Mouse (Mus musculus) heart, postnatal 0 days (tissue): ENCODE results near the gene Col25a1. TPM values are rescaled to one million over a fixed set of nuclear protein-coding genes. Genes with fewer than 3 reads are reported as not detected.

Experiments used
- ATAC-seq: fragments of 200-750 bp; cut with Nextera tagmentation; 2 replicates; pipeline ENCODE4 v1.8.0; 2017; ENCODE audit warnings: low read depth, moderate number of reproducible peaks, moderate library complexity; ENCODE audit not compliant: insufficient read depth
- DNase-seq: peaks from one replicate; pipeline ENCODE4 v3.0.0-alpha.2; 2016; ENCODE audit warnings: low spot score
- H3K27ac ChIP-seq: fragments of 300-500 bp; sonication (generic); 2 replicates; pipeline ENCODE4 v1.5.1; 2014; ENCODE audit warnings: low read depth, mild to moderate bottlenecking
- H3K27me3 ChIP-seq: fragments of 300-500 bp; sonication (generic); 2 replicates; pipeline ENCODE4 v1.6.1; 2014; ENCODE audit warnings: low read length, mixed read lengths; ENCODE audit not compliant: control insufficient read depth, insufficient read depth
- H3K36me3 ChIP-seq: fragments of 300-500 bp; sonication (generic); replicated peaks from 2 replicates; pipeline ENCODE4 v1.6.1; 2014; ENCODE audit warnings: low read length, mixed read lengths; ENCODE audit not compliant: control insufficient read depth, insufficient read depth
- H3K4me1 ChIP-seq: fragments of 300-500 bp; sonication (generic); 2 replicates; pipeline ENCODE4 v1.6.1; 2014; ENCODE audit warnings: antibody characterized with exemption; ENCODE audit not compliant: control insufficient read depth, insufficient read depth
- H3K4me2 ChIP-seq: fragments of 300-500 bp; sonication (generic); 2 replicates; pipeline ENCODE4 v1.6.1; 2014; ENCODE audit warnings: low read depth, mild to moderate bottlenecking, low read length, moderate library complexity
- H3K4me3 ChIP-seq: fragments of 300-500 bp; sonication (generic); 2 replicates; pipeline ENCODE4 v1.5.1; 2014; ENCODE audit warnings: low read depth, low read length
- H3K9ac ChIP-seq: fragments of 300-500 bp; sonication (generic); replicated peaks from 2 replicates; pipeline ENCODE4 v1.6.1; 2014; ENCODE audit warnings: low read depth, low read length, mixed read lengths
- H3K9me3 ChIP-seq: fragments of 300-500 bp; sonication (generic); replicated peaks from 2 replicates; pipeline ENCODE4 v1.6.1; 2016; ENCODE audit warnings: low read length; ENCODE audit not compliant: control insufficient read depth
- CTCF ChIP-seq: IDR thresholded peaks from 2 replicates; pipeline ENCODE4 v1.5.1; 2016; ENCODE audit warnings: antibody characterized with exemption, control low read depth, low read depth
- EP300 ChIP-seq: IDR thresholded peaks from 2 replicates; pipeline ENCODE4 v1.6.1; 2016; ENCODE audit warnings: antibody characterized with exemption, low read depth
- WGBS: fragments of 180-500 bp; shearing (Covaris S2); extraction: QIAGEN DNeasy Blood & Tissue Kit; methylation state at CpG from one replicate; pipeline ENCODE4 v1.1.7; 2014; 5-methylcytosine and 5-hydroxymethylcytosine counted together
- polyA plus RNA-seq: library from polyadenylated mRNA; unstranded; fragments of >200 nt; fragmentation: Nextera tagmentation; extraction: Ambion mirVana; gene quantifications from 2 replicates; pipeline ENCODE4 v1.2.1, GENCODE M21; 2015
- total RNA-seq: library from RNA; depleted of rRNA; stranded (reverse); fragments of >200 nt; gene quantifications from 2 replicates; pipeline ENCODE4 v1.2.3, GENCODE M21; 2014; ENCODE audit warnings: low replicate concordance

Gene Col25a1
- total and polyA plus RNA-seq, 2 experiments from 2014 or later = 0.67 to 0.92 TPM

DNA sequence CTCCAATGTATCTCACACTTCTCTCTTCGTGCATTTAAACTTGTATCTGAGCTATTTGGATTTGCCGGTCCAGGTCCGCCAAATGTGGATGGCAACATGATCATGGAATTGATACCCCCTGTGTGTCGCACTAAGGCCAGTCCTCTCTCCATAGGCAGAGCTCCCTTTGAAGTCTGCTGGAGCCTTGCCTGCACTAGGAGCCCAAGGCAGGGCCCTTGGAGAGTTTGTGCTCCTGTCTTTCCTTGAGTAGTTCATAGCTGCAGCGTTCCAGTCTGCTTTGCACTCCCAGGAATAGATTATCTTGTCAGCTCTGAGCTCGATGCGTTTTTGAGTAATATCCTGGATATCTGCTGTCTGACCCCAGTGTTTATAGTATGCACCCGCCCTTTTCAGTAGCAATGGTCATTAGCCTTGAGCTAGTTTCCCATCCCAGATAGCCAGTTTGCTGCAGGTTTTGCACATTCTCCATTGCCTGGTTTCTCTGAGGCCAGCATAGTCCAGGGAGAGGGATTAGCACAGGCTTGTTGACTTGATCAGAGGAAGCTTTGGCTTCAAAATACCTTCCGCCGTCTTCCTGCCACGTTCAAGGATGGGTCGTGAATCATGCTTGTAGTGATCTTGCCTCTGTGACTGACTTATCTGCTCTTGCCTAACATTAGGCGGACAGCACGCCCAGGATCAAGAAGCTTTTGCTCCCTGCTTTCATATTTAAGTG lies 258.1 kb downstream of the Col25a1 start:
- Histone ChIP-seq H3K9ac (no peak overlapping the region; the same call in 1 of the 2 replicates), H3K4me1 (peaks cover 7% of the 10 kb centered on the region; the same call in 1 of the 2 replicates), H3K4me2 (peak overlapping the region; percentile 22; the same call in 1 of the 2 replicates), H3K9me3 (no peaks in the 10 kb centered on the region), H3K36me3 (no peaks in the 10 kb centered on the region), H3K4me3 (no peak overlapping the region), H3K27ac (peak overlapping the region; percentile 44), H3K27me3 (no peaks in the 10 kb centered on the region)
- ATAC-seq (no peak), DNase-seq (no peak)
- 58% methylated on average over 14 of the region's 14 CpGs for WGBS
- TF ChIP-seq CTCF = no peak

GRCm38 (mm10) chr3:130396636-130397035 lies 265.3 kb downstream of the Col25a1 start:
- H3K4me3 ChIP-seq = no peak overlapping the region
- no peaks in the 10 kb centered on the region for H3K9me3 ChIP-seq
- H3K4me1 ChIP-seq = no peaks in the 10 kb centered on the region
- no peaks in the 10 kb centered on the region for H3K27me3 ChIP-seq
- H3K27ac ChIP-seq = no peak overlapping the region
- no peak overlapping the region for H3K4me2 ChIP-seq
- no peak for TF ChIP-seq CTCF
- TF ChIP-seq EP300 = no peak
- H3K9ac ChIP-seq = no peak overlapping the region
- no peak for DNase-seq
- no peaks in the 10 kb centered on the region for H3K36me3 ChIP-seq
- ATAC-seq = no peak

GRCm38 (mm10) chr3:130400716-130401559 lies 269.6 kb downstream of the Col25a1 start:
- Histone ChIP-seq H3K27ac (peak overlapping the region; percentile 18; the same call in 1 of the 2 replicates), H3K9ac (no peak overlapping the region), H3K4me3 (no peak overlapping the region), H3K4me1 (no peaks in the 10 kb centered on the region), H3K36me3 (no peaks in the 10 kb centered on the region), H3K4me2 (peak overlapping the region; percentile 28; the same call in 1 of the 2 replicates), H3K27me3 (no peaks in the 10 kb centered on the region), H3K9me3 (no peaks in the 10 kb centered on the region)
- DNase-seq (peak; percentile 8), ATAC-seq (no peak)
- no peak for TF ChIP-seq CTCF
- no peak for TF ChIP-seq EP300
- WGBS = 60% methylated on average over 13 of the region's 13 CpGs

DNA sequence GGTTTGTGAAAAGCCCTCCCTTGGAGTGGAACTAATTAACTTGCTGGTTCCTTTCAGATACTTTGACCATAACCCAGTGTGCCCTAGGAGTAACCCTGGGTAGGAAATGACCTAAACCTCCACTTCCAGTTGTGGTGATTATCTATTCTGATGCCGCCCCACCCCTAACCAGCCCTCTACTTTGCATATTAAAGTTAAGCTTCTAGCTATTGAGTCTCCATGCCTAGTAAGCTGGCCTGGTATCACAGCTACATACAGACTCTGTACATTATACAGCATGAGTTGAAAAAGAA lies 270.2 kb downstream of the Col25a1 start:
- 61% methylated on average over 1 of the region's 1 CpGs for WGBS
- Histone ChIP-seq H3K27ac (peak overlapping the region; percentile 3; the same call in 1 of the 2 replicates), H3K4me3 (no peak overlapping the region)

DNA sequence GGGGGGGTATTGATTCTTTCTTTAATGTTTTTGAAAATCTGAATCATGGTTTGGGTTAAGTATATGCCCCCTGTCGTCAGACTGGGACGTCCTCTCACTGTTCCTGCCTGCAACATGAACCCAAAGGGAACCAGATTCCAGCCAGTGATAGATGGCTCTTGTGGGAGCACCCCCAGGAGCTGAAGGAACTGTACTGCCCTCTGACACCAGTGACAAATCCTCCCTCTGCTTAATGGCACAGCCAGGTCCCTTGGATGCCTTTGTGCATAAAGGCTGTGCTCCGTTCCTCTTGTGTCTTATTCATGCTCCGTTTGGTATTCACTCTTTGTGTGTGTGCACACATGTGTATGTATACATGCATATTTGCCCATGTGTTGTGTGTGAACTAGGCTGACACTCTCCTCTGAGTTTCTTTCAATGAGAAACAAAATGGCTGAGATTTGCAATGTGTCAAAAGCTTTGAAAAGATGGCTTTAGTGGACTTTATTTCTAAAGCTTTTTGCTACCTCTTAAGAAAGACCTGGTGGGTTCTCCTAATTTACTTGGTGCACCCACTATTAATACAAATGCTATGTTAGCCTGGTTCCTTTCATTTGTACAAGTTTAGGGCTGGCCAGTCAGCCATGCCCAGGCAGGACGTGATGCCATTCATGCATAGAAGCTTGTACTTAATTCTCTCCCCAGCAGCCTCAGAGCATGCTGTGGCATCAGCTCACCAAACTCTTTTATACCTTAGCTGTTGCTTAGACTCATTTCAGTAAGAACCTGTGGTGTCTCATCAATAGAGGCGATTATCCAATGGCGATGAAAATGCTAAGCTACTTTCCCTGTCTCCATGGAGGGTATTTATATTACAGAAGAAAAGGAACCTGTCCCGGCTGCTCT lies 273.5 kb downstream of the Col25a1 start:
- TF ChIP-seq EP300 (no peak), CTCF (no peak)
- Histone ChIP-seq H3K36me3 (no peaks in the 10 kb centered on the region), H3K4me2 (no peak overlapping the region), H3K4me1 (no peaks in the 10 kb centered on the region), H3K27ac (no peak overlapping the region), H3K4me3 (no peak overlapping the region), H3K27me3 (no peaks in the 10 kb centered on the region), H3K9me3 (no peaks in the 10 kb centered on the region), H3K9ac (no peak overlapping the region)
- DNase-seq = no peak
- no peak for ATAC-seq
- WGBS = 75% methylated on average over 8 of the region's 8 CpGs

More for the DNA sequence above, 270.2 kb downstream of the Col25a1 start:
- H3K4me1 ChIP-seq = no peaks in the 10 kb centered on the region
- ATAC-seq (no peak), DNase-seq (no peak)
- no peak overlapping the region for H3K4me2 ChIP-seq
- H3K27me3 ChIP-seq = no peaks in the 10 kb centered on the region
- H3K36me3 ChIP-seq = no peaks in the 10 kb centered on the region
- H3K9ac ChIP-seq = no peak overlapping the region
- no peaks in the 10 kb centered on the region for H3K9me3 ChIP-seq
- TF ChIP-seq CTCF (no peak), EP300 (no peak)
